Mouse (Mus musculus) retina, postnatal 7 days (tissue): ENCODE results near the gene Tsc2.

Experiments used
- DNase-seq: peaks from one replicate; pipeline ENCODE4 v3.0.0-alpha.2; 2012; ENCODE audit warnings: low read depth, low spot score

Tsc2 gene

GRCm38 (mm10) chr17:24610711-24611110, 21.7 kb downstream of the Tsc2 start:
- DNase-seq: no peak

- no peak for DNase-seq
These were observed 23.6 kb downstream of the Tsc2 start for GRCm38 (mm10) chr17:24608874-24609273.

- DNase-seq: no peak
These were observed 24.1 kb downstream of the Tsc2 start for GRCm38 (mm10) chr17:24608370-24608769.

- DNase-seq: no peak
These were observed 27.9 kb downstream of the Tsc2 start for GRCm38 (mm10) chr17:24604557-24604956.

GRCm38 (mm10) chr17:24603961-24604360, 28.5 kb downstream of the Tsc2 start:
- DNase-seq: no peak

GRCm38 (mm10) chr17:24600502-24600901, 31.9 kb downstream of the Tsc2 start:
- DNase-seq: no peak

GRCm38 (mm10) chr17:24597989-24598388, 34.4 kb downstream of the Tsc2 start:
- no peak for DNase-seq

GRCm38 (mm10) chr17:24596471-24597183, 35.8 kb downstream of the Tsc2 start:
- DNase-seq: no peak

- no peak for DNase-seq
These were observed 36.4 kb downstream of the Tsc2 start for GRCm38 (mm10) chr17:24596073-24596466.

- no peak for DNase-seq
These were observed 37.0 kb downstream of the Tsc2 start for GRCm38 (mm10) chr17:24595126-24596072.

- DNase-seq: no peak
These were observed 38.2 kb downstream of the Tsc2 start for GRCm38 (mm10) chr17:24593992-24594890.

GRCm38 (mm10) chr17:24593248-24593647, 39.2 kb downstream of the Tsc2 start:
- no peak for DNase-seq

GRCm38 (mm10) chr17:24591695-24592094, 40.7 kb downstream of the Tsc2 start:
- DNase-seq: no peak

GRCm38 (mm10) chr17:24590943-24591342, 41.5 kb downstream of the Tsc2 start:
- no peak for DNase-seq

GRCm38 (mm10) chr17:24586532-24586931, 45.9 kb downstream of the Tsc2 start:
- no peak for DNase-seq

- no peak for DNase-seq
These were observed 47.9 kb downstream of the Tsc2 start for GRCm38 (mm10) chr17:24584520-24584919.

- no peak for DNase-seq
These were observed 48.6 kb downstream of the Tsc2 start for GRCm38 (mm10) chr17:24583599-24584460.

- no peak for DNase-seq
These were observed 52.1 kb downstream of the Tsc2 start for GRCm38 (mm10) chr17:24580287-24580686.

- DNase-seq: no peak
These were observed 52.9 kb downstream of the Tsc2 start for GRCm38 (mm10) chr17:24579532-24579931.

- no peak for DNase-seq
These were observed 58.6 kb downstream of the Tsc2 start for GRCm38 (mm10) chr17:24573811-24574210.
